Mouse (Mus musculus): ENCODE data around the gene Pik3cb. TPM values are rescaled to one million over a fixed set of nuclear protein-coding genes. Genes with fewer than 3 reads are reported as not detected.

Pik3cb gene
- polyA plus RNA-seq, 1 experiment from 2014 or later: 4.0 TPM

DNA sequence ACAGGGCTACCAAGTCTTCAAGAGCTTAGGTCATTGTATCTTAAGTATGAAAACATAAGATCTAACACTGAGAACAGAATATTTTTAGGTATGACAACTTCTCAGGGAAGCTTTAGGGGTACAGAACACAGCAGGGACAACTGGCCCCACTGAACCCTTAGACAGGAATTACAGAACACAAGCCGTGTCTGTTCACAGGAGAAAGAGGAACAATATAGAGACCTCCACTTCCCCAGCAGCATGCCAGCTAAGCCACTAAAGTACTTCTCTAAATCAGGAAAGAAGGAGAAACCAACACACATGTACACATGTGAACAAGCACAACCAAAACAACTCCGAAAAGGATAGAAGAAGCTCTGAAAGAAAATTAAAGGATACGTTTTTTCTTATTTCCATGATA, 30.8 kb downstream of the Pik3cb start:
- H3K27ac ChIP-seq (replicated peaks): no peak overlapping the region
- H3K36me3 ChIP-seq (ENCODE audit: control insufficient read depth, insufficient read depth, low read length): no peaks in the 10 kb centered on the region
- H3K4me2 ChIP-seq (replicated peaks; ENCODE audit: low read depth): no peak overlapping the region
- H3K9ac ChIP-seq (ENCODE audit: low read length): no peak overlapping the region
- TF ChIP-seq EP300 (optimal IDR thresholded peaks at IDR 0.05) (no peak), CTCF (IDR thresholded peaks at IDR 0.05; ENCODE audit: low read depth) (no peak)
- 87% methylated on average over 3 of the region's 3 CpGs for WGBS
- no peak for ATAC-seq (ENCODE audit: low FRiP score, low TSS enrichment)
- H3K4me3 ChIP-seq (ENCODE audit: low read depth, low read length): no peak overlapping the region
- H3K4me1 ChIP-seq (replicated peaks; ENCODE audit: control insufficient read depth, insufficient read depth): no peaks in the 10 kb centered on the region
- no peaks in the 10 kb centered on the region for H3K9me3 ChIP-seq (ENCODE audit: control insufficient read depth, low read length)
- no peaks in the 10 kb centered on the region for H3K27me3 ChIP-seq (ENCODE audit: control insufficient read depth, insufficient read depth, low read length)
- DNase-seq (ENCODE audit: low spot score): no peak

DNA sequence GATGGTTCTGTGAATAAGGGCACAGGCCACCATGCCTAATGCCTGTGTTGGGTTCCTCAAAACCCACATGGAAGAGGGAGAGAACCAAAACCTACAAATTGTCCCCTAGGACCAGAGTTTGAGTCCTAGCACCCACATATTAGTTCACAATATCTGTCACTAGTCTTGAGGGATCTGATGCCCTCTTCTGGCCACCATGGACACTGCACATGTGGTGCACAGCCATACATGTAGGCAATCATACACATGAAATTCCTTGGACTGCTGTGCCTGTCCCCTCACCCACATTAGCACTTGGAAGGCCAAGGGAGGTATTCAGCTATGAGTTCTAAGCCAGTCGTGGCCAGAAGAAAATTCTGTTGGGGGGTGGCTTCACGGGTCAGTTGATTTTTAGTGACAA, 36.0 kb downstream of the Pik3cb start:
- H3K27ac ChIP-seq (replicated peaks): no peak overlapping the region
- TF ChIP-seq EP300 (optimal IDR thresholded peaks at IDR 0.05): no peak
- TF ChIP-seq CTCF (IDR thresholded peaks at IDR 0.05; ENCODE audit: low read depth): peak; percentile 33
- no peaks in the 10 kb centered on the region for H3K27me3 ChIP-seq (ENCODE audit: control insufficient read depth, insufficient read depth, low read length)
- no peaks in the 10 kb centered on the region for H3K9me3 ChIP-seq (ENCODE audit: control insufficient read depth, low read length)
- no peak overlapping the region for H3K9ac ChIP-seq (ENCODE audit: low read length)
- no peaks in the 10 kb centered on the region for H3K4me1 ChIP-seq (replicated peaks; ENCODE audit: control insufficient read depth, insufficient read depth)
- DNase-seq (ENCODE audit: low spot score): no peak
- ATAC-seq (ENCODE audit: low FRiP score, low TSS enrichment): no peak
- 90% methylated on average over 2 of the region's 2 CpGs for WGBS
- H3K4me3 ChIP-seq (ENCODE audit: low read depth, low read length): no peak overlapping the region
- no peaks in the 10 kb centered on the region for H3K36me3 ChIP-seq (ENCODE audit: control insufficient read depth, insufficient read depth, low read length)
- H3K4me2 ChIP-seq (replicated peaks; ENCODE audit: low read depth): no peak overlapping the region

DNA sequence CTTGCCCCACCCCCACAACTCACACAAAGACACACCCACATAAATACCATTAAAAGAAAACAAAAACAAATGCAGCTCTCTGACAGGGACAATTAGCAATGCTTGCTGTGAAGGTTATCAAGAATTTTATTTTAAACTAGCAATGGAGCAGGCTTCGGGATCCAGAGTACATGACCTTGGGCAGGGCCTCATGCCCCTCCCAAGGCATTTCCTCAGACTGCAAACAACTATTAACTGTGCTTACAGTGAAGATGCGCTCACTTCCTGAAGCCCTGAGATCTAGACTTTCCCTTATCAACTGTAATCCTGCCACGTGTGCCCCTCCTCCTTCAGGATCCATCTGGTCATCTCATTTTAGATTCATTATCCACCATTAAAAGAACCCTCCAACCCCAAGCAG, 36.6 kb downstream of the Pik3cb start:
- H3K36me3 ChIP-seq (ENCODE audit: control insufficient read depth, insufficient read depth, low read length): no peaks in the 10 kb centered on the region
- no peaks in the 10 kb centered on the region for H3K4me1 ChIP-seq (replicated peaks; ENCODE audit: control insufficient read depth, insufficient read depth)
- H3K4me3 ChIP-seq (ENCODE audit: low read depth, low read length): no peak overlapping the region
- WGBS: 71% methylated on average over 3 of the region's 3 CpGs
- H3K4me2 ChIP-seq (replicated peaks; ENCODE audit: low read depth): no peak overlapping the region
- no peak for ATAC-seq (ENCODE audit: low FRiP score, low TSS enrichment)
- H3K27ac ChIP-seq (replicated peaks): no peak overlapping the region
- no peaks in the 10 kb centered on the region for H3K27me3 ChIP-seq (ENCODE audit: control insufficient read depth, insufficient read depth, low read length)
- DNase-seq (ENCODE audit: low spot score): no peak
- H3K9ac ChIP-seq (ENCODE audit: low read length): no peak overlapping the region
- no peak for TF ChIP-seq EP300 (optimal IDR thresholded peaks at IDR 0.05)
- no peak for TF ChIP-seq CTCF (IDR thresholded peaks at IDR 0.05; ENCODE audit: low read depth)
- no peaks in the 10 kb centered on the region for H3K9me3 ChIP-seq (ENCODE audit: control insufficient read depth, low read length)

DNA sequence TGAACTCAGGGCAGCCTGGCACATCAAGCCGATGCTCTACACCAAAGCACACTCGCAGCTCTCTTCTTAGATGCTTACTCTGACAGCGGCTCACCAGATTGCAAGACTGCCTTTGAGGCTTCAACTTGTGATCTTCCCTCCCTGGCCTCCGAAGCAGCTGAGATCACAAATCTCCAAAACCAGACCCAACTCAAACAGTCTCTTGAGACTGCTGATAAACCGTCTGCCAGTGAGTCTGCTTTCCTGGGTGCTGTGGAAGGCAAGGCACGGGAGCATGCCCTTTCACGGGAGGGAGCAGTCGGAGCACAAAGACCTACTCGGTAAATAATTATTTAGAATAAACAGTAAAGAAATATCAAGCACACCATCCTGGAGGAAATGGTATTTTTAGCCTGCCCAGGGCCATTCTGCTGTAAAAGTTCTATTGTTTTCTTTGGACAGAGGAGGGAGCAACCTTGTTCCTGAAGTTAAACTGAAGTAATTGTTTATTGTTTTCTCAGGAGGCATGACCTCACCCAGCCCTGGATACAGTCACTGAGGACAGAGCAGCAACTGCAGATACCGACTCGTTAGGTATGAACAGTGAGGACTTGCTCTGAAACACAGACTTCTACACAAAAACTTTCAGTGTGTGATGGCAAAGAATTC, 41.8 kb downstream of the Pik3cb start:
- 31% methylated on average over 11 of the region's 11 CpGs for WGBS
- no peak overlapping the region for H3K4me2 ChIP-seq (replicated peaks; ENCODE audit: low read depth)
- no peak overlapping the region for H3K4me3 ChIP-seq (ENCODE audit: low read depth, low read length)
- no peaks in the 10 kb centered on the region for H3K27me3 ChIP-seq (ENCODE audit: control insufficient read depth, insufficient read depth, low read length)
- no peaks in the 10 kb centered on the region for H3K4me1 ChIP-seq (replicated peaks; ENCODE audit: control insufficient read depth, insufficient read depth)
- DNase-seq (ENCODE audit: low spot score) (no peak), ATAC-seq (ENCODE audit: low FRiP score, low TSS enrichment) (peak; percentile 51; the same call in 1 of the 2 replicates)
- H3K9me3 ChIP-seq (ENCODE audit: control insufficient read depth, low read length): no peaks in the 10 kb centered on the region
- TF ChIP-seq CTCF (IDR thresholded peaks at IDR 0.05; ENCODE audit: low read depth) (no peak), EP300 (optimal IDR thresholded peaks at IDR 0.05) (no peak)
- 0 out of 2 replicates have a peak overlapping the region, but pooled peaks have one; percentile 13 for H3K27ac ChIP-seq (replicated peaks)
- H3K9ac ChIP-seq (ENCODE audit: low read length): no peak overlapping the region
- H3K36me3 ChIP-seq (ENCODE audit: control insufficient read depth, insufficient read depth, low read length): no peaks in the 10 kb centered on the region

DNA sequence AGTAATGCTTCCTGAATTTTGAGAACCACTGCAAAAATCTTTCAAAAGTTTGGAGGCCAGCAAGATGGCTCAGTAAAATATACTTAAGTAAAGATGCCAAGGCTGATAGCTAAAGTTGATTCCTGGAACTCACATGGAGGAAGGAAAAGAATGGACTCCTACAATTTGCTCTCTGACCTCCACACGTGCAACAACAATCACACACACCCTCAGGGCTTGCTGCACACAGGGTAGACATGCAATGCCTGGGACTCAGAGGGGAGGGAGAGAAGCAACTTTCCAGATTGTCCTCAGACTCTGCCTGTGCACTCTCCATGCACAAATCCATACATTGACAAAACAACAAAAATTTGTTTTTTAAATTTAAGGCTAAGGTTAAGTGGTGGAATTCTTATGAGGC, 42.8 kb downstream of the Pik3cb start:
- Histone ChIP-seq H3K4me1 (replicated peaks; ENCODE audit: control insufficient read depth, insufficient read depth) (no peaks in the 10 kb centered on the region), H3K4me2 (replicated peaks; ENCODE audit: low read depth) (no peak overlapping the region), H3K27ac (replicated peaks) (no peak overlapping the region), H3K9me3 (ENCODE audit: control insufficient read depth, low read length) (no peaks in the 10 kb centered on the region), H3K27me3 (ENCODE audit: control insufficient read depth, insufficient read depth, low read length) (no peaks in the 10 kb centered on the region), H3K9ac (ENCODE audit: low read length) (no peak overlapping the region), H3K36me3 (ENCODE audit: control insufficient read depth, insufficient read depth, low read length) (no peaks in the 10 kb centered on the region), H3K4me3 (ENCODE audit: low read depth, low read length) (no peak overlapping the region)
- TF ChIP-seq CTCF (IDR thresholded peaks at IDR 0.05; ENCODE audit: low read depth) (no peak), EP300 (optimal IDR thresholded peaks at IDR 0.05) (no peak)
- DNase-seq (ENCODE audit: low spot score) (no peak), ATAC-seq (ENCODE audit: low FRiP score, low TSS enrichment) (no peak)
- 44% methylated on average over 1 of the region's 1 CpGs for WGBS

DNA sequence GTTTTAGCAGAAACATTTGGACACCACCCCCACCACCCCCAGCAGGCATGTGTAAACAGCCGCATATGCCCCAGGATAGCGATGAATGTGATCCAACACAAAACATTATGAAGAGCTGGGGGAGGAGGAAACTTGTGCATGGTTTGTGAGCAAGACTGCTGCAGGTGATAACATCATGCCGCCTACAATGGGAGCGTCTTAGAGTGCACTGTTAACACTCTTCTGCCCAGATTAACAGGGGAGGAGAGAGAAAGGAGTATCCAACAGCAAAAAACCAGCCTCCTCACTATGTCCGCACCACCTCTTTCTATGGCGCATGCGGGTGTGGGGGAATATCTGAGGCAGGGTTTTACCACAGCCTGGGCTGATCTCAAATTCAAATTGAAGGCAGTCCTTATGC, 45.2 kb downstream of the Pik3cb start:
- Histone ChIP-seq H3K36me3 (ENCODE audit: control insufficient read depth, insufficient read depth, low read length) (no peaks in the 10 kb centered on the region), H3K4me2 (replicated peaks; ENCODE audit: low read depth) (no peak overlapping the region), H3K4me3 (ENCODE audit: low read depth, low read length) (no peak overlapping the region), H3K27me3 (ENCODE audit: control insufficient read depth, insufficient read depth, low read length) (no peaks in the 10 kb centered on the region), H3K9me3 (ENCODE audit: control insufficient read depth, low read length) (no peaks in the 10 kb centered on the region), H3K9ac (ENCODE audit: low read length) (no peak overlapping the region), H3K27ac (replicated peaks) (no peak overlapping the region), H3K4me1 (replicated peaks; ENCODE audit: control insufficient read depth, insufficient read depth) (no peaks in the 10 kb centered on the region)
- TF ChIP-seq EP300 (optimal IDR thresholded peaks at IDR 0.05): no peak
- TF ChIP-seq CTCF (IDR thresholded peaks at IDR 0.05; ENCODE audit: low read depth): no peak
- no peak for DNase-seq (ENCODE audit: low spot score)
- ATAC-seq (ENCODE audit: low FRiP score, low TSS enrichment): no peak
- WGBS: 82% methylated on average over 7 of the region's 7 CpGs
